Mouse (Mus musculus) adrenal gland, adult 18-20 months (tissue): ENCODE results near the gene Dnase2b. TPM values are rescaled to one million over a fixed set of nuclear protein-coding genes. Genes with fewer than 3 reads are reported as not detected.

Source experiments
- DNase-seq, 2 experiments: peaks; one replicate each; pipeline ENCODE4 v3.0.0; 2021 to 2022; ENCODE audit warnings: low spot score in 2 of 2
- total RNA-seq, 2 experiments: library from RNA; stranded (reverse); gene quantifications; 1 replicate in 1 of 2; 2 replicates in 1 of 2; pipeline ENCODE4 v1.2.3; 2021

Dnase2b gene
- total RNA-seq, 2 experiments from 2014 or later: not detected

DNA sequence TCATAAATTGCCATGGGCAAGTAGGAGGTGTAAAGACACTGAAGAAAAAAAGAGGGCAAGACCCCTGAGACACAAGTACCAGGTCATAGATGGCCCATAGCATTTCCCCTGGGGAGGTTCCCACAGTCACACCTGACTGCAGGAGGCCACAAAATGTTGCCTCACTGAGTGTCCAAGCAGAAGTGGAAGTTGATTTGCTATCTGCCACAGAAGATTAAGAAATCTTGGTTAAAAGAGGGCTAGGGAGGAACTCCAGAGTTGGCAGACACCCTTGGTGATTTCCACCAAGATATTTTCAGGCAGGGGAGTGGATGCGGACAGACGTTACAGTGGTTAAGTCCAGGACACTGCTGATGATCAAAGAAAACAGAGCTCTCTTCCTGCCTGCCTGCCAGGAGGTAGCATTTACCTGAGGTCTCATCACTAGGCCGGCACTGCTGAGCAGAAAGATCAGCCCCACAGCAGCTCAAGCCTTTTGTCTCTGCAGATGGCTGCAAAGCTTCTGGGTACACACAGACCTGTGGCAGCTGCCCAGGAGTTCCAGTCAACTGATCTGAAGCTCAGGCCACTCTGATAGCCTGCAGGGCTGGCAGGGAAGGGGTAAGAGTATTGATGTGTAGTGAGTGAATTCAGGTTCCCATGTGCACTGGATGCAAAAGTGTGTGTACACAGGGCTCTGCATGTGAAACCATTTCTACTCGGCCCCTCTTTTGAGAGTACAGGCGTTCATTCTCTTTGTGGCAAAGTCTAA is 1.3 kb upstream of the Dnase2b start:
- DNase-seq: no peak

- DNase-seq: no peak
Observed at GRCm38 (mm10) chr3:146611821-146612220, 3.6 kb downstream of the Dnase2b start.

DNA sequence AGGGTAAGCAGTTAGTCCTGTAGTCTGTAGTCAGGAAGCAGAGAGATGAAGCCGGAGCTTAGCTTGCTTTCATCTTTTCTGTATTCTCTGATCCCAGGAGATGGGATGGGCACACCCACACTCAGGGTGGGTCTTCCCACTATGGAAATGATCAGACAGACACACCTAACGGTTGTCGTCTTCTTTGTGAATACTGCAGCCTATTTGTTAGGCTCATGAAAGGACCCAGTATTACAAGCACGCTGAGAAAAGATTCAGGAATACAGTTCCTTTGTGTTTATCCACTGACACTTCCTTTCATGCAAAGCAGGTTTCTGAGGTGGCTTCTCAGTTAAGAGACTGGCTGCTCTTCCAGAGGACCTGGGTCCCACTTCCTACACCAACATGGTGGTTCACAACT is 4.1 kb downstream of the Dnase2b start:
- DNase-seq: no peak

- no peak for DNase-seq
Observed at GRCm38 (mm10) chr3:146610322-146610721, 5.1 kb downstream of the Dnase2b start.

DNA sequence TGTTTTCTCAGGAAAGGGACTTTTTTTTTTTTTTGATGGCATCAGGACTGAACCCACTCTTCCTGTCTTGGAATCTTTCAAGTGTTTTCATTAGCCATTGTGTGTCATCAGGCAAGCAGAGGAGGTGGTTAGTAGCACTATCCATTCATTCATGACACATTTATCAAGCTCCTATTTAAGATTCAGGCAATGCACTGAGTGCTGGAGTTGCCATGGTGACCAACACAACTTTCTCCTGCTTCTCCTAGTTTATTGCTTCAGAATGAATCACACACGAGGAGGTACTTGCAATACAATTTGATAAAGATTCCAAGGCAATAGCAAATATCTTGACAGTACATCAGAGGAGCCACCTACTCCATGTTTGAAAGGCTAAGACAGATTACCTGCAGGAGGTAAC is 8.0 kb downstream of the Dnase2b start:
- no peak for DNase-seq

GRCm38 (mm10) chr3:146604647-146605046 is 10.7 kb downstream of the Dnase2b start:
- no peak for DNase-seq

DNA sequence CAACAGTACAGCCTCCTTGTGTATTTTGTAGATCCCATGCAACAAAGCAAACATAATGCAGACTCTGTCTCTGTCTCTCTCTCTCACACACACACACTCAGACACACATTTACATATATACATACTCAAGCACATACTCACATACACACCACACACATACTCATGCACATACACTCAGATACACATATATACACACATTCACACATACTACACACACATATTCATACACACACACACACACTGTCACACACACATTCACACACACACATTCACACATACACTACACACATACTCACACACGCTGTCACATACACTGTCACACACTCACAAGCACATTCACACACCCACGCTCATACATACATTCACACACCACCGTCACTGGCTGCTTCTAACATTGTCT is 12.9 kb downstream of the Dnase2b start:
- DNase-seq: no peak

DNA sequence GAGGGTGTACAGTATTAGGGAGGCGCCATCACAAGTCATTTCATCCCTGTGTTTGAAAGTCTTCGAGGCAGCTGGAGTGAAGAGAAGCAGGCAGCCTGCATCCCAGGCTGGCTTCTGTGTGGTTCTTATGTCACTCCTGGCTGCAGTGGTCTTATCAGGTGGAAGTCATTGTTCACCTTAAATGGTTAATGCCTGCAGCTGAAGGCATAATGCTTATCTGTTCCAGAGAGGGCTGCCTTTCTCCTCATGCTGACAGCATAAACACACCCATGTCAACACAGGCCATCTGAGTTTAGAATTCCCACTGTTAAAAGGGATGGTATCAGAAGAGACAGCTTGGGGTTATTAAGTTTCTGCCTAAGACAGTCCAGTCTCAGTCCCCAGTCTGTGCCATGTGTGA is 14.2 kb downstream of the Dnase2b start:
- DNase-seq: no peak

- DNase-seq: no peak
Observed at GRCm38 (mm10) chr3:146599198-146599900, 16.0 kb downstream of the Dnase2b start.

DNA sequence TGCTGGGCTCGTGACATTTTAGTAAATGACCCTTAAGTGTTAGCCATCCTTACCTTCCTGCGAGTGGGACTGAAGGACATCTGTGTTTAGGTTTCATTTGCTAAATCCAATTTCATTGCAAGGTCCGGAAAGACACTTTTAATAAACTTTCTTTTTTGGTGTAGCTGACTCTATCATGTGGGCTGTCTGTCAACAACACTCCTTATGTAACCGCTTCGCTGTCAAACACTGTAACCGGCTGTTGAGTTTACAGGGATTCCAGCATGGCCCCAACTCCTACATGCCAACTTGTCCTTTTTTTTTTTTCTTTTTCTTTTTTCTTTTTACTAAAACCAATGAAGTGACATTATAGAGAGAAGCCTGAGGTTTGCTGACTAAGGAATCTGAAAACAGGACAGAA is 17.0 kb downstream of the Dnase2b start:
- DNase-seq: no peak

DNA sequence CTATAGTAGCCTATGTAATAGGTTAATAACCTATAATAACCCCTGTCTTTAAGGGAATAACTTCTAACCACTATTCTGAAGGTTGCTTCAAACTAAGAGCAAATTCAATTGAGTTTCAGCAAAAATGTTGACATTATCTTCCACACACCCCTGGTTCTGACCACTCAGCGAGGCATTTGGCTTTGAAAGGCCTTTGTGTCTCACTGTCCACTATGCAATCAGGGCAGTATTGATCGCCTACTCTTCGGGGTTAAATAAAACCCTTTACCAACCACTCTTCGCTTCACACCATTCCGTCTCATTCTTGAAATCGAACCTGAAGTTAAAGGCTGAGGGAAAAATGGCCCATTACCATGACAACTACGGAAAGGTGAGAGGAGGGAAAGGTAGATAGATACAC is 18.5 kb downstream of the Dnase2b start:
- no peak for DNase-seq

DNA sequence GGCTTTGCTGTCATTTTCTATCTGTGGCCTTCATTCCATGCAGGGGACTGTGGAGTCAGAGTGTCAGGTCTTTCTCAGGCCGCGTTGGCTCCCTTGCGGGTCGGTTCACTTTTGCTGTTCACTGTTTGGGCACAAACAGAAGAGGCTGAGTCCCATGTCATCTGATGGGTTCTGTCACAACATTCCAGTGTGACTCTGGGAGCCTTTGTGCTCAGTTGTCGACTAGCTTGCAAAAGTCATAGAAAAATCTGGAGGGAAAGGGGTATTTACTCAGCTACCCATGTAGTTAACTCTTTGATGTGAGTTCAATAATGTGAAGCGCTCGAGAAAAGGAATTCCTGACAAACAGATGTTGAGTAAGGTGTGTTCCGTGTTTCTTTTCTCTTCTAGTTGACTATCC is 19.0 kb downstream of the Dnase2b start:
- DNase-seq: no peak

DNA sequence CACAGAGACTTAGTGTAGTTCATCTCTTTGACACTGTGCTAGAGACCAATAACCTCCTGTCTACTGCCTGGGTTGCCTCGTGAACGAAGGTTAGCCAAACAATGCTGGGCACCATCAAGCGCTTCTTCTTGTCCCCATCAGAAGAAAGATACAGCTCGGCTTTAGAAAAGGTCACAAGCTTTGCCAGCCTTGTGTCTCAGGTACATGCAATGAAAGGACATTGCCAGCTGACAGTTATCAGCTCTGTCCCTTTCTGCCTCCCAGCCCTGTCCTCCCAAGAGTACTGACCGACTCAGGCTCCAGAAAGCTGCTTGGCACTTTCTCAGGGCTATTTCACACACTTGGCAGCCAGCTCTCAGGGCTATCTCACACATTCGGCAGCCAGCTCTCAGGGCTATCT is 20.0 kb downstream of the Dnase2b start:
- DNase-seq: no peak

- no peak for DNase-seq
Observed at GRCm38 (mm10) chr3:146591601-146592000, 23.8 kb downstream of the Dnase2b start.

GRCm38 (mm10) chr3:146591159-146591558 is 24.2 kb downstream of the Dnase2b start:
- no peak for DNase-seq

DNA sequence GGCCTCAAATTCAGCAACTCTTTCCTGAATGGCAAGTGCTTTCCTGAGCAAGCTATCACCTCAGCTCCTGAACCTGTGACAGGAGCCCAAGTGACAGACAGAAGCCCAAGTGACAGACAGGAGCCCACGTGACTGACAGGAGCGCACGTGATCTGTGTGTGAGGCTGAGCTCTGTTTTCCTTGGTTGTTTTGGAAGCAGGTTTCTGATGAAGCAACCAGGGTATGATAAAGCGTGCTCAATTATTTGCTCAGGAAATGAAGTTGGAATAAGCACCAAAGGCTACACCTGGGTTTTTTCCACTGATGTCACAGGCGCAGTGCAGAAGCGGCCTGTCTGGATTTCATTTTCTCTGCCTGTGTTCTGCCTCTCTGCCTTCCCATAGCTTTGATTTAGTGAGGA is 25.9 kb downstream of the Dnase2b start:
- no peak for DNase-seq

- no peak for DNase-seq
Observed at GRCm38 (mm10) chr3:146586616-146587015, 28.8 kb downstream of the Dnase2b start.

GRCm38 (mm10) chr3:146583908-146584307 is 31.5 kb downstream of the Dnase2b start:
- DNase-seq: no peak

GRCm38 (mm10) chr3:146583478-146583877 is 31.9 kb downstream of the Dnase2b start:
- no peak for DNase-seq

GRCm38 (mm10) chr3:146580039-146580729 is 35.2 kb downstream of the Dnase2b start:
- no peak for DNase-seq

DNA sequence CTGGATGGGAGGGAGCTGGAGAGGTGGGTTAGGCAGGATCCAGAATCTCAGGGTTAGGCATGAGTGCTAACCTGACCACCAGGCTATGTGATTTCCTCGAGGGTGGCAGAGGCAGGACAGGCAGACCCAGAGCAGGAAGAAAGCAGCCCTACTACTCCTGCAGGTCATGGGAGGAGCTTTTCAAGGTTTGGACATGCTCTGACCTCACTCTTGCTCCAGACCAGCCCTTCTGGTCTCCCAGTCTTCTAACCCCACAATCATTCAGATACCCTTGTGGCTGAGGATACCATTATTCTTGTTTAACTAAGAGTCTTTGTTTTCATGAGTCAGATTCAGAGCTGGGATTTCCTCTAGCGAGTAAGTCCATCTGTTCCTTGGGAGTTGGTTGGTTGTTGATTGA is 37.8 kb downstream of the Dnase2b start:
- no peak for DNase-seq

DNA sequence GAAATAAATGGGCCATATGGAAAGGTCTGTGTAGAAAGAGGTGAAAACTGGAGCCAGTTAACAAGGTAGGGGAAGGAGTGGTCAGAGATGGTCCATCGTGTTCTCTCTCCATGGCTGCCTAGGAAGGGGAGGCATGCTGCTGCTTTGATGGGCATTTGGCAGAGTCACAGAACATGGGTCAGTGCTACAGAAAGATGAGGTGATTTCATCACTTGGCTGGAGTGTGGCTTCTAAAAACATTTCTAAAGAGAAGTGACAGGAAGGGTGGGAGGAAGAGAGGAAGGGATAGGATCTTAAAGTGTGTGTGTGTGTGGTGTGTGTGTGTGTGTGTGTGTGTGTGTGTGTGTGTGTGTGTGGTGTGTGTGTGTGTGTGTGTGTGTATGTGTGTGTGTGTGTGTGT is 44.1 kb downstream of the Dnase2b start:
- no peak for DNase-seq
